Mouse (Mus musculus) hematopoietic stem cell, adult 5-6 weeks (primary cell): ENCODE data around the gene Olfr958. TPM values are rescaled to one million over a fixed set of nuclear protein-coding genes. Genes with fewer than 3 reads are reported as not detected.

Experiments
- ATAC-seq, 2 experiments: fragments of 125-278 bp in 1 of 2; replicated peaks in 1 of 2; 2 replicates each; pipeline ENCODE4 v1.8.0; 2016 to 2017; ENCODE audit warnings: inconsistent platforms in 2 of 2, mild to moderate bottlenecking in 2 of 2, moderate number of reproducible peaks in 2 of 2, low read depth in 1 of 2, moderate TSS enrichment in 1 of 2; ENCODE audit not compliant: low FRiP score in 2 of 2, poor library complexity in 2 of 2, severe bottlenecking in 2 of 2, insufficient read depth in 1 of 2, low TSS enrichment in 1 of 2
- total RNA-seq: library from RNA; stranded (forward); fragments of 172-1452, 232-1000 nt; gene quantifications from 2 replicates; pipeline ENCODE4 v1.2.3, GENCODE M21; 2017

Olfr958 gene
- total RNA-seq: not detected in 2 replicates

- no peak for ATAC-seq
These were observed at the start of gene Olfr958 for GRCm38 (mm10) chr9:39553946-39554345. Gene Olfr958 (minus strand): TSS chr9:39554054.

- ATAC-seq: no peak
These were observed 49.5 kb upstream of the Olfr958 start for GRCm38 (mm10) chr9:39603333-39603845.

- ATAC-seq: no peak
These were observed 48.9 kb upstream of the Olfr958 start for GRCm38 (mm10) chr9:39602536-39603332.

- no peak for ATAC-seq
These were observed 23.2 kb upstream of the Olfr958 start for GRCm38 (mm10) chr9:39577050-39577449.

- no peak for ATAC-seq
These were observed 21.6 kb upstream of the Olfr958 start, which contains the start of gene Olfr959 for GRCm38 (mm10) chr9:39575469-39575868. Gene Olfr959 (minus strand): TSS chr9:39575569.

GRCm38 (mm10) chr9:39558349-39558647, 4.4 kb upstream of the Olfr958 start:
- no peak for ATAC-seq

GRCm38 (mm10) chr9:39557529-39558348, 3.9 kb upstream of the Olfr958 start:
- ATAC-seq: no peak

- ATAC-seq: no peak
These were observed 3.0 kb downstream of the Olfr958 start for GRCm38 (mm10) chr9:39550806-39551205.

GRCm38 (mm10) chr9:39523616-39524285, 30.1 kb downstream of the Olfr958 start:
- no peak for ATAC-seq

GRCm38 (mm10) chr9:39518595-39518994, 35.3 kb downstream of the Olfr958 start:
- ATAC-seq: no peak

GRCm38 (mm10) chr9:39515531-39515930, 38.3 kb downstream of the Olfr958 start, which contains the start of gene Olfr957:
Gene Olfr957 (minus strand): TSS chr9:39515809.
- no peak for ATAC-seq

GRCm38 (mm10) chr9:39509412-39509811, 44.4 kb downstream of the Olfr958 start:
- ATAC-seq: no peak

GRCm38 (mm10) chr9:39508998-39509397, 44.9 kb downstream of the Olfr958 start:
- ATAC-seq: peak; percentile 37 to 58; a peak in 1 of 4 replicates

Other genes with a start within 250 kb of the Olfr958 start
- not detected in 2 replicates for gene Olfr948, start 228.0 kb downstream of the Olfr958 start, total RNA-seq
- not detected in 2 replicates for gene Olfr951, start 166.6 kb downstream of the Olfr958 start, total RNA-seq
- gene Olfr952, start 126.9 kb downstream of the Olfr958 start, total RNA-seq: not detected in 2 replicates
- not detected in 2 replicates for gene Olfr954, start 97.4 kb downstream of the Olfr958 start, total RNA-seq
- gene Olfr955, start 82.1 kb downstream of the Olfr958 start, total RNA-seq: not detected in 2 replicates
- gene Olfr44, start 60.1 kb downstream of the Olfr958 start, total RNA-seq: not detected in 2 replicates
- gene Olfr957, start 38.2 kb downstream of the Olfr958 start, total RNA-seq: not detected in 2 replicates
- gene Olfr959, start 21.5 kb upstream of the Olfr958 start, total RNA-seq: not detected in 2 replicates
- not detected in 2 replicates for gene AW551984, start 50.3 kb upstream of the Olfr958 start, total RNA-seq
- gene Olfr148, start 56.6 kb upstream of the Olfr958 start, total RNA-seq: not detected in 2 replicates
- not detected in 2 replicates for gene Olfr960, start 67.3 kb upstream of the Olfr958 start, total RNA-seq
- not detected in 2 replicates for gene Olfr961, start 91.0 kb upstream of the Olfr958 start, total RNA-seq
- gene Olfr963, start 113.2 kb upstream of the Olfr958 start, total RNA-seq: not detected in 2 replicates
- not detected in 2 replicates for gene Olfr149, start 153.1 kb upstream of the Olfr958 start, total RNA-seq
- gene Olfr965, start 157.3 kb upstream of the Olfr958 start, total RNA-seq: not detected in 2 replicates
- not detected in 2 replicates for gene Olfr150, start 176.9 kb upstream of the Olfr958 start, total RNA-seq
- not detected in 2 replicates for gene Olfr967, start 192.2 kb upstream of the Olfr958 start, total RNA-seq
- gene Olfr968, start 229.2 kb upstream of the Olfr958 start, total RNA-seq: not detected in 2 replicates
- not detected in 2 replicates for gene Olfr969, start 236.9 kb upstream of the Olfr958 start, total RNA-seq